Mouse (Mus musculus): ENCODE measurements around the gene Kiz.

Gene Kiz

DNA sequence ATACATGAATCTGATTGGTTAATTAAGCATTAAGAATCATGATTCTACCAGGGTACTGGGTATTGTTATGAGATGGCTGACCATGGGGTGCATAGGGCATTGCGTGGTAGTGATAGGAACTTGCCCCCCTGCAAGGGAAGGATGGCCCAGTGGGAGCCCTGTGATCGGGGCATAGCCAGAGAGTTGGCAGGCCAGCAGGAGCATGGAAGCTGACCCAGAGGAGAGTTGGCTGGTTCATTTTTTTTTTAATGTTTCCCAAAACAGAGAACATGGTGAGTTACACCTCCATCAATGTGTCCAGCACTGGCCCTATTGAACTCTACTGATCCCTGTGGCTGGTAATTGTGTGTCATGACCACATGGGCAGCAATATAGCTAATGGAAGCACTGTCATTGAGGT lies 127.1 kb downstream of the Kiz start:
- no peak for DNase-seq (ENCODE audit: low read depth)

DNA sequence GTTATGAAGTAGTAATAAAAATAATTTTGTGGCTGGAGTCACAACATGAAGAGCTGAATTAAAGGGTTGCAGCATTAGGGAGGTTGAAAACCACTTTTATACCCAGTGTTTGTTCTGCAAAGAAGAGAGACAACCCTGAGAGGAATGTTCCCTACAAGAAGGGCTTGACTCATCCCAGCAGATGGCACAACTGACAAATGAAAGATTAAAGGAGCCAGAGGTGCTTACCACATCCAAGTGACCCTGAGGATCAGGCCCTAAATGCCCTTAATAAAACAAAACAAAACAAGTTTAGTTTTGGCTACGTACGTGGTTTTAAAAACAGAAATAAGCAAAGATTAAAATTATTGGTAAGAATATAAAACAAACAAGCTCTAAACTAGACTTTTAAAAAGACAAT lies 129.2 kb downstream of the Kiz start:
- no peak for DNase-seq (ENCODE audit: low read depth)

- no peak for DNase-seq (ENCODE audit: low read depth)
Measured at GRCm38 (mm10) chr2:146985807-146986206, 130.1 kb downstream of the Kiz start.

DNA sequence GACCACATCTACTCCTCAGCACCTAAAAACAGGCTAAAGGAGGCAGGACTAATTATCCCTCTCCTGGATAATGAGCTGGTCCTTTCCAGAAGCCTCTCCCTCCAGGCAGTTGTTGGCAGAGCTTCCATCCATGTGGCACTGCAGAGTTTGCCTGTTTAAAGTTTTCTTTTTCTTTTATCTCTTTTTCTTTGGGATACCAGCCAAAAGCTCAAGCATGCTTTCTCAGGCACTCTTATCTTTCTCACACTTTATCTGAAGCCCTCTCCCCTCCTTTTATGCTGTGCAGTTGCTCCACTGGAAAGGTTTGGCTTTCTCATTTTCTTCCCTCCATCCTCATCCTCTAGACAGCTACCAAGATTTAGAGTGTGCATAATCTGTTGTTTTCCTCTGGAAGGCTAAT lies 130.8 kb downstream of the Kiz start:
- DNase-seq (ENCODE audit: low read depth), result no peak

DNA sequence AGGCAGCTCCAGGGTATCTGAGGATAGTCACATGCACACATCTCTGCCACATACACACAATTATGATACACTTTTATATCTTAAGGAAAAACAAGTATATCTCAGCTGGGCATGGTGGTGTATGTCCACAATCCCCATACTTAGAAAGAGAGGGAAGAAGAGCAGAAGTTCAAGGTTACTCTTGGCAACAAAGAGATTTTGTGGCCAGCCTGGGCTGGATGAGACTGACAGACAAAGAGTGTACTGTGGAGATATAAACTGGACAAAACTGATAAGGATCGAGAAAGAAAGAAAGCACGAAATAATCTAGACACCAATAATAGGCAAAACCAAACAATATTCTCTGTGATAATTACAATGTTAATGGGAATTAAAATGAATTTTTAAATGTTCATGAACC lies 151.6 kb downstream of the Kiz start:
- DNase-seq (ENCODE audit: low read depth), result no peak

- no peak for DNase-seq (ENCODE audit: low read depth)
Measured at GRCm38 (mm10) chr2:147009084-147009483, 153.4 kb downstream of the Kiz start.

- no peak for DNase-seq (ENCODE audit: low read depth)
Measured at GRCm38 (mm10) chr2:147010141-147010540, 154.5 kb downstream of the Kiz start.

GRCm38 (mm10) chr2:147010952-147011351 lies 155.3 kb downstream of the Kiz start:
- DNase-seq (ENCODE audit: low read depth), result no peak

- DNase-seq (ENCODE audit: low read depth), result peak; percentile 10
Measured at GRCm38 (mm10) chr2:147011474-147012140, 155.9 kb downstream of the Kiz start.

DNA sequence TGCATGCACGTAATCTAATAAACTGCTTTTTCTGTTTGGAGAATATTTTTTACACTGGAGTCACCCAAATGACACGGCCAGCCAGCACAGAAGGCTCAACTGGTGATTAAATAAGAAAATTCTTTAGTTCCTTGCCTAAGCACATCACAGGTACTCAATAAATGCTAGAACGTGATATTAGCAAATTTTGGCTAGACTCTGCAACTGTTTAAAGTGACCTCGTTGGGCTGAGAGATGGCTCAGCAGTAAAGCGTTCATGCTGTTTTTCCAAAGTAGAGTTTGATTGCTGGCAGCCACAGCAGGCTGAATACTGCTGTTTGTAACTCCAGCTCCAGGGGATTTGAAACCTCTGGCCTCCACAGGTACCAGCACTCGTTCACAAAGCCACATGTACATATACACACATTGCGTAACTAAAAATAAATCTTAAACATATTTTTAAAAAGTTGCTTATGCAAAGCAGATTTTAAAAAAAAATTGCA lies 156.5 kb downstream of the Kiz start:
- no peak for DNase-seq (ENCODE audit: low read depth)

- DNase-seq (ENCODE audit: low read depth), result peak; percentile 82
Measured at GRCm38 (mm10) chr2:147012623-147013184, 157.0 kb downstream of the Kiz start, which contains the start of gene Xrn2. TSS of gene Xrn2 (plus strand) at chr2:147012996.

GRCm38 (mm10) chr2:147013194-147013969 lies 157.7 kb downstream of the Kiz start:
- peak; percentile 34 for DNase-seq (ENCODE audit: low read depth)

DNA sequence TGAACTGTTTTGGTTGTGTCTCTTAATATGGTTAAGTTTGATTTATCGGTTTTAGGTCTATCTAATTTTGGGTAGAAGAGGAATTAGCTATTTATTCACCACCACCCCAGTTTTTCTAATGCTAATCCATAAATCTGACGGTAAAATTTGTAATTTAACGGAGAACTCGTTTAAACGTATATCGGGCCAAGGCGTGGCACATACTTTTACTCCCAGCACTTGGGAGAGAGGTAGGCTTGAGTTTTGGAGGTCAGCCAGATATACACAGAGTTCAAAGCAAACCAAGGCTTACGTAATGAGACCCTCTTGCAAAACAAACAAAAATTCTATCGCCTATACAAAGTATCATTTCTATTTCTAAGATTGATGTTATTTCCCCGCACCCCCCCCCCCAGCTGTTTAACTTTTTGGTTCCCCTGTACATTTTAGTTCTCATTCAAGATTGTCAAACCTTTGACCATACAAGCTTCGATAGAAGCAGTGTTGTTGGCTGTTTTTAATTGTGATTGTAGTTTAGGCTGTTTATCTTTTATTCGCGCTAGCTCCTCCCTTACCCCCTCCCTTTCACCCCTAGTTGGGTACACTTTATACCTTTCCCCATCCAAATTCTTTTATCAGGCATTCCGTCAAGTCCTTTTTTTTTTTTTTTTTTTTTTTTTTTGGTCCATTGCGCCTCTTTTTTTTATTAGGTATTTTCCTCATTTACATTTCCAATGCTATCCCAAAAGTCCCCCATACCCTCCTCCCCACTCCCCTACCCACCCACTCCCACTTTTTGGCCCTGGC lies 158.6 kb downstream of the Kiz start:
- no peak for DNase-seq (ENCODE audit: low read depth)
